Mouse (Mus musculus) kidney, adult 2 months (tissue): ENCODE measurements around the gene Habp4.

Source experiments
- CTCF ChIP-seq: fragments of 200-500 bp; conservative IDR thresholded peaks from 2 replicates; pipeline ENCODE4 v1.5.1; 2011; ENCODE audit warnings: low read depth, mild to moderate bottlenecking, control low read depth, low read length, moderate library complexity, mixed read lengths; ENCODE audit not compliant: insufficient read depth, insufficient read length
- POLR2A ChIP-seq: fragments of 200-500 bp; IDR thresholded peaks from one replicate; pipeline ENCODE4 v1.6.1; 2011; ENCODE audit warnings: low read depth, low read length, control low read depth

- TF ChIP-seq CTCF (no peak), POLR2A (no peak)
These were observed 50.5 kb downstream of the Habp4 start for GRCm38 (mm10) chr13:64211995-64212603.
